Mouse (Mus musculus) embryonic facial prominence, embryonic 11.5 days (tissue): Measurements from ENCODE around the gene Hist1h4b. TPM values are rescaled to one million over a fixed set of nuclear protein-coding genes. Genes with fewer than 3 reads are reported as not detected.

Source experiments
- ATAC-seq: fragments of 200-750 bp; cut with Nextera tagmentation; replicated peaks from 2 replicates; pipeline ENCODE4 v1.8.0; 2017; ENCODE audit warnings: low read depth; ENCODE audit not compliant: insufficient number of reproducible peaks, low FRiP score, low TSS enrichment
- DNase-seq: peaks from one replicate; pipeline ENCODE4 v3.0.0-alpha.2; 2015; ENCODE audit warnings: low spot score
- H3K27ac ChIP-seq: fragments of 300-500 bp; sonication (generic); replicated peaks from 2 replicates; pipeline ENCODE4 v1.5.1; 2014; ENCODE audit warnings: mild to moderate bottlenecking, low read depth, low read length, control low read depth
- H3K27me3 ChIP-seq: fragments of 300-500 bp; sonication (generic); 2 replicates; pipeline ENCODE4 v1.6.1; 2014; ENCODE audit warnings: mild to moderate bottlenecking, low read length, moderate library complexity, mixed read lengths; ENCODE audit not compliant: control insufficient read depth, insufficient read depth
- H3K36me3 ChIP-seq: fragments of 300-500 bp; sonication (generic); replicated peaks from 2 replicates; pipeline ENCODE4 v1.6.1; 2014; ENCODE audit warnings: low read depth, mild to moderate bottlenecking, low read length, moderate library complexity, mixed read lengths; ENCODE audit not compliant: control insufficient read depth, insufficient read depth
- H3K4me1 ChIP-seq: fragments of 300-500 bp; sonication (generic); 2 replicates; pipeline ENCODE4 v1.6.1; 2014; ENCODE audit warnings: low read length, mixed read lengths; ENCODE audit not compliant: control insufficient read depth, insufficient read depth
- H3K4me2 ChIP-seq: fragments of 300-500 bp; sonication (generic); 2 replicates; pipeline ENCODE4 v1.6.1; 2014; ENCODE audit warnings: low read depth, mild to moderate bottlenecking, control low read depth, low read length, moderate library complexity
- H3K4me3 ChIP-seq: fragments of 300-500 bp; sonication (generic); 2 replicates; pipeline ENCODE4 v1.5.1; 2014; ENCODE audit warnings: low read depth, low read length, control low read depth
- H3K9ac ChIP-seq: fragments of 300-500 bp; sonication (generic); replicated peaks from 2 replicates; pipeline ENCODE4 v1.6.1; 2014; ENCODE audit warnings: mild to moderate bottlenecking, control low read depth, low read length
- H3K9me3 ChIP-seq: fragments of 300-500 bp; sonication (generic); replicated peaks from 2 replicates; pipeline ENCODE4 v1.6.1; 2016; ENCODE audit warnings: mild to moderate bottlenecking, low read length, inconsistent platforms, mixed read lengths; ENCODE audit not compliant: control insufficient read depth
- WGBS: fragments of 180-500 bp; shearing (Covaris S2); extraction: QIAGEN DNeasy Blood & Tissue Kit; methylation state at CpG from one replicate; pipeline ENCODE4 v1.1.7; 2014; 5-methylcytosine and 5-hydroxymethylcytosine counted together
- polyA plus RNA-seq: library from polyadenylated mRNA; unstranded; fragments of >200 nt; fragmentation: Nextera tagmentation; extraction: Ambion mirVana; gene quantifications from 2 replicates; pipeline ENCODE4 v1.2.1, GENCODE M21; 2014

The Hist1h4b gene
- polyA plus RNA-seq = 7.4 and 10.1 TPM in 2 replicates

GRCm38 (mm10) chr13:23756790-23757189, at the start of gene Hist1h4b:
Hist1h4b (plus strand) TSS chr13:23757013.
- Histone ChIP-seq H3K4me1 (no peaks in the 10 kb centered on the region), H3K4me3 (peak within 1 kb of the TSS; percentile 35), H3K9ac (peak within 1 kb of the TSS; percentile 77), H3K4me2 (peak within 1 kb of the TSS; percentile 74), H3K27ac (peak within 1 kb of the TSS; percentile 91), H3K36me3 (no peaks in the 10 kb centered on the region), H3K9me3 (no peaks in the 10 kb centered on the region), H3K27me3 (no peaks in the 10 kb centered on the region)
- whole genome bisulfite sequencing = under 1% methylated on average over 12 of the region's 22 CpGs
- DNase-seq = peak; percentile 99
- ATAC-seq = peak; percentile 77

GRCm38 (mm10) chr13:23708041-23708440, 48.8 kb upstream of the Hist1h4b start:
- no peaks in the 10 kb centered on the region; the same call in 1 of the 2 replicates for H3K4me1 ChIP-seq
- no peak overlapping the region for H3K9ac ChIP-seq
- H3K9me3 ChIP-seq = no peaks in the 10 kb centered on the region
- no peaks in the 10 kb centered on the region for H3K36me3 ChIP-seq
- no peaks in the 10 kb centered on the region for H3K27me3 ChIP-seq
- H3K4me3 ChIP-seq = no peak overlapping the region
- DNase-seq = no peak
- 86% methylated on average over 4 of the region's 4 CpGs for WGBS
- no peak overlapping the region for H3K4me2 ChIP-seq
- H3K27ac ChIP-seq = no peak overlapping the region
- no peak for ATAC-seq

GRCm38 (mm10) chr13:23708654-23709053, 48.2 kb upstream of the Hist1h4b start:
- WGBS = 77% methylated on average over 4 of the region's 4 CpGs
- ATAC-seq (no peak), DNase-seq (no peak)
- H3K27me3 ChIP-seq = no peaks in the 10 kb centered on the region
- no peak overlapping the region for H3K9ac ChIP-seq
- no peak overlapping the region for H3K27ac ChIP-seq
- H3K4me2 ChIP-seq = no peak overlapping the region
- no peaks in the 10 kb centered on the region; the same call in 1 of the 2 replicates for H3K4me1 ChIP-seq
- no peaks in the 10 kb centered on the region for H3K9me3 ChIP-seq
- no peak overlapping the region for H3K4me3 ChIP-seq
- H3K36me3 ChIP-seq = no peaks in the 10 kb centered on the region

GRCm38 (mm10) chr13:23709714-23710373, 47.0 kb upstream of the Hist1h4b start:
- ATAC-seq (0 out of 2 replicates have a peak, but pooled peaks have one; percentile 18), DNase-seq (no peak)
- Histone ChIP-seq H3K9me3 (no peaks in the 10 kb centered on the region), H3K9ac (peak overlapping the region; percentile 57), H3K4me1 (no peaks in the 10 kb centered on the region; the same call in 1 of the 2 replicates), H3K27ac (peak overlapping the region; percentile 8; the same call in 1 of the 2 replicates), H3K27me3 (no peaks in the 10 kb centered on the region), H3K36me3 (no peaks in the 10 kb centered on the region), H3K4me2 (peak overlapping the region; percentile 58), H3K4me3 (peak overlapping the region; percentile 28)
- 11% methylated on average over 11 of the region's 15 CpGs for WGBS

- peak within 1 kb of the TSS; percentile 8; the same call in 1 of the 2 replicates for H3K27ac ChIP-seq
These were observed 46.3 kb upstream of the Hist1h4b start, which contains the start of gene Hfe for GRCm38 (mm10) chr13:23710374-23711089. Hfe (minus strand) TSS chr13:23710854.

GRCm38 (mm10) chr13:23716261-23717042, 40.4 kb upstream of the Hist1h4b start:
- no peaks in the 10 kb centered on the region for H3K9me3 ChIP-seq
- no peaks in the 10 kb centered on the region for H3K27me3 ChIP-seq
- no peak overlapping the region for H3K9ac ChIP-seq
- no peak overlapping the region for H3K27ac ChIP-seq
- ATAC-seq (no peak), DNase-seq (no peak)
- H3K36me3 ChIP-seq = no peaks in the 10 kb centered on the region
- 85% methylated on average over 5 of the region's 5 CpGs for WGBS
- no peak overlapping the region for H3K4me2 ChIP-seq
- no peak overlapping the region for H3K4me3 ChIP-seq
- H3K4me1 ChIP-seq = no peaks in the 10 kb centered on the region

More at GRCm38 (mm10) chr13:23710374-23711089, 46.3 kb upstream of the Hist1h4b start, which contains the start of gene Hfe:
- Histone ChIP-seq H3K4me1 (no peaks in the 10 kb centered on the region; the same call in 1 of the 2 replicates), H3K9ac (peak within 1 kb of the TSS; percentile 57), H3K9me3 (no peaks in the 10 kb centered on the region), H3K36me3 (no peaks in the 10 kb centered on the region), H3K27me3 (no peaks in the 10 kb centered on the region), H3K4me3 (peak within 1 kb of the TSS; percentile 28), H3K4me2 (peak within 1 kb of the TSS; percentile 58)
- 4% methylated on average over 17 of the region's 17 CpGs for WGBS
- DNase-seq = peak; percentile 62
- no peak for ATAC-seq

GRCm38 (mm10) chr13:23717176-23717575, 39.6 kb upstream of the Hist1h4b start:
- no peaks in the 10 kb centered on the region for H3K9me3 ChIP-seq

More at GRCm38 (mm10) chr13:23717176-23717575, 39.6 kb upstream of the Hist1h4b start:
- Histone ChIP-seq H3K27me3 (no peaks in the 10 kb centered on the region), H3K27ac (no peak overlapping the region), H3K4me1 (no peaks in the 10 kb centered on the region), H3K4me2 (no peak overlapping the region), H3K9ac (no peak overlapping the region), H3K36me3 (no peaks in the 10 kb centered on the region), H3K4me3 (no peak overlapping the region)
- ATAC-seq (no peak), DNase-seq (no peak)
- 57% methylated on average over 11 of the region's 11 CpGs for WGBS
